Mouse (Mus musculus) brown adipose tissue, adult 24 weeks (tissue): ENCODE results near the gene Sptbn1. TPM values are rescaled to one million over a fixed set of nuclear protein-coding genes. Genes with fewer than 3 reads are reported as not detected.

Experiments used
- H3K27ac ChIP-seq: fragments of 200-500 bp; replicated peaks from 2 replicates; pipeline ENCODE4 v1.5.1; 2012; ENCODE audit warnings: low read depth, mild to moderate bottlenecking, low read length
- H3K4me1 ChIP-seq: fragments of 200-500 bp; 2 replicates; pipeline ENCODE4 v1.6.1; 2012; ENCODE audit warnings: low read length, mixed read lengths; ENCODE audit not compliant: control insufficient read depth, insufficient read depth, insufficient read length
- H3K4me3 ChIP-seq: fragments of 200-500 bp; 2 replicates; pipeline ENCODE4 v1.5.1; 2012; ENCODE audit warnings: low read depth, mild to moderate bottlenecking, low read length, moderate library complexity; ENCODE audit not compliant: insufficient read depth
- polyA plus RNA-seq: library from polyadenylated mRNA; stranded (reverse); fragments of >200 nt; gene quantifications from 2 replicates; pipeline ENCODE4 v1.2.4, GENCODE M21; 2012; ENCODE audit not compliant: missing spikeins, insufficient read depth, insufficient read length

Gene Sptbn1
- polyA plus RNA-seq, 1 experiment = 225 TPM

- Histone ChIP-seq H3K4me1 (peaks cover 43% of the 10 kb centered on the region), H3K27ac (peak overlapping the region; percentile 52; the same call in 1 of the 2 replicates)
These were observed 27.1 kb downstream of the Sptbn1 start for GRCm38 (mm10) chr11:30240861-30241260.

GRCm38 (mm10) chr11:30237960-30238359, 30.0 kb downstream of the Sptbn1 start:
- H3K4me1 ChIP-seq = peaks cover 52% of the 10 kb centered on the region
- H3K27ac ChIP-seq = peak overlapping the region; percentile 74; the same call in 1 of the 2 replicates

More at GRCm38 (mm10) chr11:30240861-30241260, 27.1 kb downstream of the Sptbn1 start:
- H3K4me3 ChIP-seq = no peak overlapping the region

GRCm38 (mm10) chr11:30236681-30237242, 31.2 kb downstream of the Sptbn1 start:
- Histone ChIP-seq H3K4me1 (peaks cover 52% of the 10 kb centered on the region), H3K4me3 (no peak overlapping the region), H3K27ac (peak overlapping the region; percentile 31; the same call in 1 of the 2 replicates)

More at GRCm38 (mm10) chr11:30237960-30238359, 30.0 kb downstream of the Sptbn1 start:
- no peak overlapping the region for H3K4me3 ChIP-seq

- peaks cover 51% of the 10 kb centered on the region for H3K4me1 ChIP-seq
- H3K27ac ChIP-seq = no peak overlapping the region
- H3K4me3 ChIP-seq = no peak overlapping the region
These were observed 32.3 kb downstream of the Sptbn1 start for GRCm38 (mm10) chr11:30235666-30236065.

GRCm38 (mm10) chr11:30235218-30235617, 32.8 kb downstream of the Sptbn1 start:
- Histone ChIP-seq H3K27ac (no peak overlapping the region), H3K4me1 (peaks cover 50% of the 10 kb centered on the region), H3K4me3 (no peak overlapping the region)

GRCm38 (mm10) chr11:30233946-30234345, 34.0 kb downstream of the Sptbn1 start:
- peaks cover 54% of the 10 kb centered on the region for H3K4me1 ChIP-seq
- no peak overlapping the region for H3K4me3 ChIP-seq
- 0 out of 2 replicates have a peak overlapping the region, but pooled peaks have one; percentile 6 for H3K27ac ChIP-seq

- H3K4me3 ChIP-seq = no peak overlapping the region
- no peak overlapping the region for H3K27ac ChIP-seq
- H3K4me1 ChIP-seq = peaks cover 51% of the 10 kb centered on the region
These were observed 35.9 kb downstream of the Sptbn1 start for GRCm38 (mm10) chr11:30232082-30232481.

GRCm38 (mm10) chr11:30231336-30231735, 36.6 kb downstream of the Sptbn1 start:
- Histone ChIP-seq H3K4me3 (no peak overlapping the region), H3K27ac (peak overlapping the region; percentile 35), H3K4me1 (peaks cover 49% of the 10 kb centered on the region)

- H3K27ac ChIP-seq = peak overlapping the region; percentile 72
- H3K4me3 ChIP-seq = no peak overlapping the region
- peaks cover 46% of the 10 kb centered on the region for H3K4me1 ChIP-seq
These were observed 37.6 kb downstream of the Sptbn1 start for GRCm38 (mm10) chr11:30230330-30230771.

- H3K4me1 ChIP-seq = peaks cover 37% of the 10 kb centered on the region
- no peak overlapping the region; the same call in 1 of the 2 replicates for H3K27ac ChIP-seq
- H3K4me3 ChIP-seq = no peak overlapping the region
These were observed 41.2 kb downstream of the Sptbn1 start for GRCm38 (mm10) chr11:30226756-30227155.

GRCm38 (mm10) chr11:30224599-30224998, 43.4 kb downstream of the Sptbn1 start:
- no peak overlapping the region for H3K27ac ChIP-seq
- H3K4me1 ChIP-seq = peaks cover 30% of the 10 kb centered on the region
- no peak overlapping the region for H3K4me3 ChIP-seq

GRCm38 (mm10) chr11:30222636-30223035, 45.3 kb downstream of the Sptbn1 start:
- Histone ChIP-seq H3K27ac (no peak overlapping the region), H3K4me1 (peaks cover 30% of the 10 kb centered on the region), H3K4me3 (no peak overlapping the region)

GRCm38 (mm10) chr11:30221043-30221442, 46.9 kb downstream of the Sptbn1 start:
- H3K27ac ChIP-seq = no peak overlapping the region
- H3K4me1 ChIP-seq = peaks cover 24% of the 10 kb centered on the region
- H3K4me3 ChIP-seq = no peak overlapping the region

- Histone ChIP-seq H3K4me1 (peaks cover 23% of the 10 kb centered on the region), H3K27ac (no peak overlapping the region), H3K4me3 (no peak overlapping the region)
These were observed 49.6 kb downstream of the Sptbn1 start for GRCm38 (mm10) chr11:30218386-30218785.

- Histone ChIP-seq H3K27ac (no peak overlapping the region; the same call in 1 of the 2 replicates), H3K4me1 (peaks cover 22% of the 10 kb centered on the region), H3K4me3 (no peak overlapping the region)
These were observed 50.5 kb downstream of the Sptbn1 start for GRCm38 (mm10) chr11:30217496-30217895.
